Mouse (Mus musculus) heart, embryonic 11.5 days (tissue): ENCODE data around the gene Irak1bp1. TPM values are rescaled to one million over a fixed set of nuclear protein-coding genes. Genes with fewer than 3 reads are reported as not detected.

Source experiments
- ATAC-seq: fragments of 200-750 bp; cut with Nextera tagmentation; replicated peaks from 2 replicates; pipeline ENCODE4 v1.8.0; 2017; ENCODE audit warnings: moderate library complexity; ENCODE audit not compliant: insufficient number of reproducible peaks, low FRiP score, low TSS enrichment
- H3K27ac ChIP-seq: fragments of 300-500 bp; sonication (generic); 2 replicates; pipeline ENCODE4 v1.5.1; 2014; ENCODE audit warnings: mild to moderate bottlenecking, low read depth, low read length
- H3K27me3 ChIP-seq: fragments of 300-500 bp; sonication (generic); 2 replicates; pipeline ENCODE4 v1.6.1; 2014; ENCODE audit warnings: mild to moderate bottlenecking, low read length, mixed read lengths; ENCODE audit not compliant: control insufficient read depth, insufficient read depth
- H3K36me3 ChIP-seq: fragments of 300-500 bp; sonication (generic); 2 replicates; pipeline ENCODE4 v1.6.1; 2014; ENCODE audit warnings: mild to moderate bottlenecking, low read length, moderate library complexity, mixed read lengths; ENCODE audit not compliant: control insufficient read depth, insufficient read depth
- H3K4me1 ChIP-seq: fragments of 300-500 bp; sonication (generic); 2 replicates; pipeline ENCODE4 v1.6.1; 2014; ENCODE audit warnings: low read length; ENCODE audit not compliant: control insufficient read depth, insufficient read depth
- H3K4me2 ChIP-seq: fragments of 300-500 bp; sonication (generic); 2 replicates; pipeline ENCODE4 v1.6.1; 2014; ENCODE audit warnings: mild to moderate bottlenecking, moderate library complexity
- H3K4me3 ChIP-seq: fragments of 300-500 bp; sonication (generic); 2 replicates; pipeline ENCODE4 v1.5.1; 2014; ENCODE audit warnings: low read depth, low read length
- H3K9ac ChIP-seq: fragments of 300-500 bp; sonication (generic); 2 replicates; pipeline ENCODE4 v1.6.1; 2014; ENCODE audit warnings: mild to moderate bottlenecking, low read depth, low read length, moderate library complexity
- H3K9me3 ChIP-seq: fragments of 300-500 bp; sonication (generic); replicated peaks from 2 replicates; pipeline ENCODE4 v1.6.1; 2016; ENCODE audit warnings: low read length; ENCODE audit not compliant: control insufficient read depth
- WGBS: fragments of 180-500 bp; shearing (Covaris S2); extraction: QIAGEN DNeasy Blood & Tissue Kit; methylation state at CpG from one replicate; pipeline ENCODE4 v1.1.7; 2014; ENCODE audit not compliant: insufficient replicate concordance; 5-methylcytosine and 5-hydroxymethylcytosine counted together
- polyA plus RNA-seq: library from polyadenylated mRNA; unstranded; fragments of >200 nt; fragmentation: Nextera tagmentation; extraction: Ambion mirVana; gene quantifications from 2 replicates; pipeline ENCODE4 v1.2.1, GENCODE M21; 2014

The Irak1bp1 gene
- polyA plus RNA-seq, 1 experiment from 2014 or later = 13.3 TPM

DNA sequence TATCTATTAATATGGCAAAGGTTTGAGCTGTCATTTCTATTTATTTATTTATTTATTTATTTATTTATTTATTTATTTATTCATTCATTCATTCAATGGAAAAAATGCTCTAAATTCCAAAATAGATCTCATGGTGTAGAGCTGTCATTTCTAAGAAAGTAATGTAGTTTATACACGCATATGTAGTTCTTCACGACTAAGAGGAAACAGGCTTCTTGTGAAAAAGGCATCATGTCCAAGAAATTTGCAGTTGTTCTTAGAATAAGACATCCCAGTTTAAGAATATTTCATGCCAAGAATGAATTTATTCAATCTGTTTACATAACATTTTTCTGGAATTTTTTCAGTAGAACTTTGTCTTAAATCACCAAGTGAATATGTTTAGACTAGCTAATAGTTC, 31.5 kb downstream of the Irak1bp1 start:
- Histone ChIP-seq H3K4me2 (no peak overlapping the region), H3K36me3 (no peaks in the 10 kb centered on the region)

DNA sequence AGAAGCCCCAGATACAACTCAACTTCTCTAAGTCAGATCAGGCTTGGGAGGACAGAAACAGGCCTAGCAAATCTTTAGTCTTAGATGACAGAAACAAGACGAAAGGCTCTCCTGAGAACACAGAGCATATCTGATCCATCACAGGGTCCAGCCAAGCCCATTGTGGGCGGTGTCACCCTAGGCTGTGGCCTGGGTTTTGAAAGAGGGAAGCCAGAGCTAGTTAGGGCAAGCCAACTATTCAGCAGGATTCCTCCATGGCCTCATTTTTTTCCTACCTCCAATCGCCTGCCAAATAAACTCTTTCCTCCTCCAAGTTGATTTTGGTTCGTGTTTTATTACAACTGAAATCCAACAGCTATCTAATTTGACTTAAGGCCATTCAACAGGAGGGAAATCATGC, 32.0 kb downstream of the Irak1bp1 start:
- H3K36me3 ChIP-seq = no peaks in the 10 kb centered on the region
- no peak overlapping the region for H3K9ac ChIP-seq
- ATAC-seq = no peak
- no peak overlapping the region for H3K4me3 ChIP-seq
- H3K27ac ChIP-seq = no peak overlapping the region
- H3K27me3 ChIP-seq = no peaks in the 10 kb centered on the region
- WGBS = 75% methylated on average over 4 of the region's 4 CpGs
- no peaks in the 10 kb centered on the region for H3K9me3 ChIP-seq
- no peak overlapping the region for H3K4me2 ChIP-seq
- H3K4me1 ChIP-seq = no peaks in the 10 kb centered on the region

More for the DNA sequence above, 31.5 kb downstream of the Irak1bp1 start:
- no peaks in the 10 kb centered on the region for H3K4me1 ChIP-seq
- H3K9ac ChIP-seq = no peak overlapping the region
- H3K27me3 ChIP-seq = no peaks in the 10 kb centered on the region
- no peaks in the 10 kb centered on the region for H3K9me3 ChIP-seq
- no peak overlapping the region for H3K4me3 ChIP-seq
- H3K27ac ChIP-seq = no peak overlapping the region
- WGBS = 90% methylated on average over 2 of the region's 2 CpGs
- ATAC-seq = no peak

DNA sequence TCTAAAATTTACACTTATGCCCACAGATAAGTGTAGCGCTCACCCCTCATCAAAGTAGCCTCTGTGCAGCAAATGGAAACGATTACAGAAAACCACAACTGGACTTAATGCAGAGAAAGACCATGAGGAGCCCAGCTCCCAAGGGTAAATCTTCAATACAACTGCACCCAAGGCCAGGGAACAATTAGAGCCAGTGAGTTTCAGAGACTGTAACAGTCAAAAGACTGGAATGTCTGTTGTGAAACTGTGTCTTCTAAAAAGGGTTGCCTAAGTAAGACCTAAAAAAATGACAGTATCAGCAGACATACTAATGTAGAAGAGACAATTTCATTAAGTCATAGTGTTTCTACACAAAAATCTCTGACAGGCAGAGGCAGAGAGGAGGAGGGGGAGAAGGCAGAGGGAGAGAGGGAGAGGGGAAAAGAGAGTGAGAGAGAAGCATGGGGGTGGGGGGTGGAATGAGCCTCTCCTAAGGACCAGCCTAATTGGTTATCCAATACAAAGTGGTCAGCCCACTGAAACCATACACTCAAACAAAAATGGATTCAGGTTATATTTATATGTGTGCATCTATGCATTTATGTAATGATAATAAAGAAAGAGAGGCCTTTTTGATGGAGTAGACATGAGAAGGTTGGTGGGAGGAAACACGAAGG, 32.6 kb downstream of the Irak1bp1 start:
- Histone ChIP-seq H3K9me3 (no peaks in the 10 kb centered on the region), H3K4me1 (no peaks in the 10 kb centered on the region), H3K4me3 (no peak overlapping the region), H3K4me2 (no peak overlapping the region), H3K27me3 (no peaks in the 10 kb centered on the region), H3K9ac (no peak overlapping the region), H3K27ac (no peak overlapping the region), H3K36me3 (no peaks in the 10 kb centered on the region)
- ATAC-seq = no peak
- WGBS = 86% methylated on average over 3 of the region's 3 CpGs

DNA sequence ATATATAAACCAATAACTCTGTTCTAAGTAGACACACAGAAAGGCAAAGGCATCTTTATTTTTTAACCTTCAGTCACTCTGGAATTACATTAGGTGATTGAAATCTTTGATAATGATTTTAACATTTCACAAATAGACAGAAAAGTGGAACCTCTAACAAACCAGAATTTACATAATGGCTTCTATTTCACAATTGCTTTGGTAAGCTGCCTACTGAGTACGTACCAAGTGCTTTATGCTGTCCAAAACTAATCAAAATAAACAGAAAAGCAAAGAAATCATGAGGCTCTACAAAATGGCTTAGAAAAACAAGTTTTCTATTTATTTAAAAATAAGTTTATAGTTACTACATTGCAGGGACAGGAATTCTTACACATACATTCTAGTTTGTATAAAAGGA, 36.8 kb downstream of the Irak1bp1 start:
- Histone ChIP-seq H3K27ac (no peak overlapping the region), H3K9me3 (no peaks in the 10 kb centered on the region), H3K27me3 (no peaks in the 10 kb centered on the region), H3K4me1 (no peaks in the 10 kb centered on the region), H3K9ac (no peak overlapping the region), H3K4me3 (no peak overlapping the region), H3K4me2 (no peak overlapping the region), H3K36me3 (peaks cover 1% of the 10 kb centered on the region; the same call in 1 of the 2 replicates)
- ATAC-seq = no peak
- WGBS = 92% methylated on average over 1 of the region's 1 CpGs

DNA sequence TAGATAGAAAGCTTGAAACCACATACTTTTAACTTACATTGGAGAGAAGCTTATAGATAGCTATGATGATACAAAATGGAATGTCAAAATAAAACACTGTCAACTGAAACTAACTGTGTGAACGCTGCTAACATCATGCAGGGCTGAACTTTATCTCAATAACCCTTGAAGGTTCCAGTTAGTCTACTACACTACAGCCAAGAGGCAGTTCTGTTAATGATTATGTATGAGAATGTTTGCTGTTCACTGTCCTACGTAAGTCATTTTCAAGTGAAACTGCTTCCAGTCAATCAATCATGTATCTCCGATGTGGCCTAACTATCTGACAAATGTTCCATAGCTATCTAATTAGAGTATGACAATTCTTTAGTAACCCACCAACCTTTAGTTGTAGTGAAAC, 38.4 kb downstream of the Irak1bp1 start:
- H3K36me3 ChIP-seq = peaks cover 9% of the 10 kb centered on the region; the same call in 1 of the 2 replicates
- WGBS = 87% methylated on average over 3 of the region's 3 CpGs
- H3K27ac ChIP-seq = no peak overlapping the region
- H3K27me3 ChIP-seq = no peaks in the 10 kb centered on the region
- no peak overlapping the region for H3K9ac ChIP-seq
- ATAC-seq = no peak
- H3K9me3 ChIP-seq = no peaks in the 10 kb centered on the region
- H3K4me2 ChIP-seq = no peak overlapping the region
- H3K4me3 ChIP-seq = no peak overlapping the region
- H3K4me1 ChIP-seq = no peaks in the 10 kb centered on the region

DNA sequence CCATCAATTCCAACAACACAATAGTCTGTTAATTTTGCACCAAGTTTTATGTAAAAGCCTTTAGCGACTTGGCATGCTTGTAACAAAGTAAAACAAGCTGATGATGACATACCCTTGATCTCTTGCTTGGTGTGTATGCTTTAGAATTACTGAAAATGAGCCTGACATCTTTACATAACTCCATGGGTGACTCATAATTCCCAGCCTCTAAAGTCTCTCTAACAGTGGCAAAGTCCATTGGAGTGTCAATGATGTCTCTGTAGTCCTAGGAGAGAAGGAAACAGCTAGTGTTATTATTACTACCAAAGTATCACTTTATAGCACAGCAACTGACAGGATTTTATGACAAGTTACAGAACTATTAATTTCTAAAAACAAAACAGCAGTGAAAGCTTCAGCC, 47.7 kb downstream of the Irak1bp1 start:
- Histone ChIP-seq H3K27ac (no peak overlapping the region), H3K4me2 (no peak overlapping the region), H3K4me1 (no peaks in the 10 kb centered on the region), H3K36me3 (peaks cover 32% of the 10 kb centered on the region), H3K4me3 (no peak overlapping the region), H3K27me3 (no peaks in the 10 kb centered on the region), H3K9ac (no peak overlapping the region), H3K9me3 (no peaks in the 10 kb centered on the region)
- 88% methylated on average over 1 of the region's 1 CpGs for WGBS
- no peak for ATAC-seq

DNA sequence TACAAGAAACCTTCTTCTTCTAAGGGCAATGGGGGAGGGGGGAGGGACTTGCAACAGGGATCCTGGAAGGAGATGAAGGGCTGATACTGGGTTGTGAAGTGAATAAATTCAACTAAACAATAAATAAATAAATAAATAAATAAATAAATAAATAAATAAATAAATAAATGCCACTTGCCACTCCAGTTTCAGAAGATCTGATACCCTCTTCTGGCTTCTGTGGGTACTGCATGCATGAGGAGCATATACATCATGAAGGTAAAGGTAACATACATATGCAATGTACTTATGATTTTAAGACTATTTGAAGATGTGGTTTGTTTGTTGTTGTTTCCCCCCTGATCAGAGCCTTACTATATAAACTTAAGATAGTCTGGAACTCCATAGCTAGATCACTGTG, 54.8 kb downstream of the Irak1bp1 start:
- Histone ChIP-seq H3K27ac (no peak overlapping the region), H3K4me2 (no peak overlapping the region), H3K27me3 (no peaks in the 10 kb centered on the region), H3K9me3 (no peaks in the 10 kb centered on the region), H3K36me3 (peaks cover 22% of the 10 kb centered on the region), H3K4me3 (no peak overlapping the region), H3K4me1 (no peaks in the 10 kb centered on the region), H3K9ac (no peak overlapping the region)
- ATAC-seq = no peak

DNA sequence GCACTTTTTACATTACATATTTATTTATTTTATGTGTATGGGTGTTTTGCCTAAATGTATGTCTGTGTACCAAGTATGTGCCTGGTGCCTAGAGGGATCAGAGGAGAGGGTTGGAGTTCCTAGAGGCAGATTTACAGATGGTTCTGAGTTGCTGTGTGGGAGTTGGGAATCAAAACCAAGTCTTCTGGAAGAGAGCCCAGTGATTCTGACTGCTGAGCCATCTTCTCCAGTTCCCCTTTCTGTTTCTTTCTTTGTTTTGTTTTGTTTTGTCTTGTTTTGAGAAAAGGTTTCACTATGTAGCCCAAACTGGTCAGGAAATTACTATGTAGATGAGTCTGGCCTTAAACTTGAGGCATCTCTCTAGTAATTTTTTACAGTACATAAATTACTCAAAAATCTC, 59.3 kb downstream of the Irak1bp1 start:
- peaks cover 21% of the 10 kb centered on the region for H3K36me3 ChIP-seq
- ATAC-seq = no peak
- no peaks in the 10 kb centered on the region for H3K4me1 ChIP-seq

More for the DNA sequence above, 59.3 kb downstream of the Irak1bp1 start:
- no peaks in the 10 kb centered on the region for H3K9me3 ChIP-seq
- H3K4me3 ChIP-seq = no peak overlapping the region
- H3K27ac ChIP-seq = no peak overlapping the region
- no peaks in the 10 kb centered on the region for H3K27me3 ChIP-seq
- H3K9ac ChIP-seq = no peak overlapping the region
- no peak overlapping the region for H3K4me2 ChIP-seq
